Mouse (Mus musculus): ENCODE data around the gene Mief1. TPM values are rescaled to one million over a fixed set of nuclear protein-coding genes. Genes with fewer than 3 reads are reported as not detected.

Mief1 gene
- total and polyA plus RNA-seq, 2 experiments from 2014 or later: 20.3 to 51.1 TPM

DNA sequence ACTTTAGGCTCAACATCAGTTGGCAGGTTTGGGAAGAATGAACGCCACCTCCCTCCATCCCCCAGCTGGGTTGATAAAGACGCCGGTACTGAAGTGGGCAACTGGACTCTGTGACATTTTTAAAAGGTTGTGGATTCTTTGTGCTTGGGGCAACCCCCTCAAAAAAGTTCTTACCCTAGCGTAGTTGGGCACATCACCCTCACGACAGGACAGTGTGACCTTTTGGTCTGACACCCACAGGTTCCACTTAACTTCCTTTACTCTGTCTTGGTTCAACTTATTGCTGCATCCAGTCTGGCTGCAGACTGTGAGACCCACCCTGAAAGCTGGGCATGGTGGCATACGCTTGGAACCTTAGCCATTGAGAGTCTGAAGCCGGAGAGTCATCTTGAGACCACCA is 10.1 kb upstream of the Mief1 start:
- TF ChIP-seq CTCF (IDR thresholded peaks at IDR 0.05; ENCODE audit: low read depth): no peak
- Histone ChIP-seq H3K4me3 (ENCODE audit: low read length) (no peak overlapping the region), H3K36me3 (ENCODE audit: insufficient read depth, low read length) (no peaks in the 10 kb centered on the region), H3K27ac (no peak overlapping the region), H3K9me3 (ENCODE audit: low read length) (no peaks in the 10 kb centered on the region), H3K9ac (replicated peaks; ENCODE audit: low read length) (no peak overlapping the region), H3K4me2 (ENCODE audit: low read depth, low read length) (no peak overlapping the region), H3K4me1 (ENCODE audit: insufficient read depth, low read length) (no peaks in the 10 kb centered on the region), H3K27me3 (ENCODE audit: insufficient read depth, low read length) (no peaks in the 10 kb centered on the region)
- WGBS: 90% methylated on average over 7 of the region's 7 CpGs
- DNase-seq (ENCODE audit: low spot score) (no peak), ATAC-seq (no peak)

DNA sequence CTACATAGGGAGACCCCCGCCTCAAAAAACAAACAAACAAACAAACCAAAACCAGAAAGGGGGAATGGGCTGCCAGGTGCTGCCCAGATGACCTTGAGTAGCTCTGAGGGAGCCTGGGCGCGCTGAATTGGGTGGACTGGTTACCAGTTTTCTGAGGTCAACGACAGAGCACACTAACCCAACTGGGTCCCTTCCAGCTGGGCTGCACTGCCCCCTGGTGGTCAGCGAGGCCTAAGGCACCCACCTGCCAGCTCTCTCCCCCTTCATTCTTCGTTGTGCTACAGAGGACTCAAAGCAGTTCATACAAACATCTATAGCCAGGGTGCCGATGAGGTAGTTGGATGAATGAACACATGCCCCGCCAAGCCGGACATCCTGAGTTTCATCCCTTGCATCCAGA is 8.6 kb upstream of the Mief1 start:
- WGBS: 19% methylated on average over 9 of the region's 9 CpGs
- H3K9ac ChIP-seq (replicated peaks; ENCODE audit: low read length): no peak overlapping the region
- peak; percentile 92 for TF ChIP-seq CTCF (IDR thresholded peaks at IDR 0.05; ENCODE audit: low read depth)
- H3K36me3 ChIP-seq (ENCODE audit: insufficient read depth, low read length): no peaks in the 10 kb centered on the region
- no peaks in the 10 kb centered on the region for H3K27me3 ChIP-seq (ENCODE audit: insufficient read depth, low read length)
- DNase-seq (ENCODE audit: low spot score) (peak; percentile 75), ATAC-seq (peak; percentile 77; the same call in 1 of the 2 replicates)
- no peak overlapping the region for H3K4me3 ChIP-seq (ENCODE audit: low read length)
- no peaks in the 10 kb centered on the region for H3K4me1 ChIP-seq (ENCODE audit: insufficient read depth, low read length)
- no peaks in the 10 kb centered on the region for H3K9me3 ChIP-seq (ENCODE audit: low read length)
- no peak overlapping the region for H3K4me2 ChIP-seq (ENCODE audit: low read depth, low read length)
- H3K27ac ChIP-seq: no peak overlapping the region

DNA sequence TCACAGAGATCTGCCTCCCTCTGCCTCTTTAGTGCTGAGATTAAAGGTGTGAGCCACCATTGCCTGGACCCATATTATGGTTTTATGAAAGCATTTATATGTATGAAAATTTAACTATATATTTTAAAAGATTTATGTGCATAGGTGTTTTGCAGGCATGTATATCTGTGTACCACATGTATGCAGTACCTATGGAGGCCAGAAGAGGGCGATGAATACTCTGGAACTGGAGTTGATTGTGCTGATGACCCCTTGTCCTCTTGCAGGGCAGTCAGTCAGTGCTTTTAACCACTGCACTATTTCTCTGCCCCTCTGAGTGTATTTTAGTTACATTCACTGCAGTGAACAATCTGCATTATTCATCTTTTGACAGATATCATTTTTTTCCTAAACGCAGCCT is 8.0 kb upstream of the Mief1 start:
- no peaks in the 10 kb centered on the region for H3K27me3 ChIP-seq (ENCODE audit: insufficient read depth, low read length)
- H3K9me3 ChIP-seq (ENCODE audit: low read length): no peaks in the 10 kb centered on the region
- H3K9ac ChIP-seq (replicated peaks; ENCODE audit: low read length): no peak overlapping the region
- WGBS: 46% methylated on average over 2 of the region's 2 CpGs
- DNase-seq (ENCODE audit: low spot score) (peak; percentile 70), ATAC-seq (no peak)
- peak; percentile 81 for TF ChIP-seq CTCF (IDR thresholded peaks at IDR 0.05; ENCODE audit: low read depth)
- H3K4me1 ChIP-seq (ENCODE audit: insufficient read depth, low read length): no peaks in the 10 kb centered on the region
- H3K36me3 ChIP-seq (ENCODE audit: insufficient read depth, low read length): no peaks in the 10 kb centered on the region
- no peak overlapping the region for H3K27ac ChIP-seq
- no peak overlapping the region for H3K4me2 ChIP-seq (ENCODE audit: low read depth, low read length)
- no peak overlapping the region for H3K4me3 ChIP-seq (ENCODE audit: low read length)

DNA sequence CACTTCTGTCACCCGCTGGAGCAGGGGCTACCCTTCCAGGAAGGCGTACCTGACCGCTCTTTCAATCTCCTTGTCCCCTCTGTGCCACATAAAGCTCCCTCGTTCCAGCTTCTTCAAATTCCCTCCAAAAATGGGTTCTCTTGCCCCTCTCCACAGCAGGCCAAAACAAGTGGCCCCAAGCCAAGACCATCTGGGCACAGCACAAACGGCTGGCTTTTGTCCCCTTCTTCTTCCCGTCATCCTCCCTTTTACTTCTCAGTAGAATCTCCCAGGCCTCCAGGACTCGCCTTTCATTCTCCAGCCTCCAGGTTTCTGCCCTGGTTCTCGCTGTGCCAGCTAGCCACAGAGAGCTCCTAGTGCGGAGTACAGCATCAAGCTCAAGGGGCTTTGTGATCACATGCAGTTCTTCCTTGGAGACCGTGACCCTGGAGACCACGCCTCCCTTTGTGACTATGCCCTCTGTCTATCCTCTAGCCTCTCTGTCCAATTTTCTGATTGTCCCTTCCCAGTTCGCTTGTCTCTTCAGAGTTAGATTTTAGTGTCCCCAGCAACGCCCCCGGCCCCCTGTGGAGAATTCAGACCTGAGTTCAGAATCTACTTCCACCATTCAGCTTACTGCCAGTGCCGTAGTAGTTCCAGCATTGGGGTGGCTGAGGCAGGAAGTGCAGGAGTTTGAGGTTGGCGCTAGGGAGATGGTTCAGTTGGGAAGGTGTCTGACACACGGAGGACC is 5.6 kb upstream of the Mief1 start:
- ATAC-seq (no peak), DNase-seq (ENCODE audit: low spot score) (peak; percentile 52)
- Histone ChIP-seq H3K27me3 (ENCODE audit: insufficient read depth, low read length) (no peaks in the 10 kb centered on the region), H3K4me2 (ENCODE audit: low read depth, low read length) (no peak overlapping the region), H3K9ac (replicated peaks; ENCODE audit: low read length) (no peak overlapping the region), H3K27ac (0 out of 2 replicates have a peak overlapping the region, but pooled peaks have one; percentile 2), H3K4me1 (ENCODE audit: insufficient read depth, low read length) (no peaks in the 10 kb centered on the region), H3K4me3 (ENCODE audit: low read length) (no peak overlapping the region), H3K36me3 (ENCODE audit: insufficient read depth, low read length) (no peaks in the 10 kb centered on the region), H3K9me3 (ENCODE audit: low read length) (no peaks in the 10 kb centered on the region)
- WGBS: 47% methylated on average over 17 of the region's 17 CpGs
- TF ChIP-seq CTCF (IDR thresholded peaks at IDR 0.05; ENCODE audit: low read depth): no peak

DNA sequence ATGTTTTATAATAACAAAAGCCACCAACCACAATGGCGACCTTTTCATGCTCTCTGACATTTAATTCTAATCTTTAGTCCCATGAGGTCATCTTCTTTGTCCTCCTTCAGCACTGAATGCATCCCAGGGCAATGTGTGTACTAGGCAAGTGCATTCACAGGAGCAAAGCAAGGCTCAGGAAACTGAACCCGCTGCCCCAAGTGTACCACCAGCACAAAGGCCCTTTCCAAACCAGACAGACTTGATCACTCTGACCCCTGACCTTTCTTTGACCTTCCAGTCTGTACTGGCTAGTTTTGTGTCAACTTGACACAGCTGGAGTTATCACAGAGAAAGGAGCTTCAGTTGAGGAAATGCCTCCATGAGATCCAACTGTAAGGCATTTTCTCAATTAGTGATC is 1.5 kb upstream of the Mief1 start:
- no peak overlapping the region for H3K9ac ChIP-seq (replicated peaks; ENCODE audit: low read length)
- TF ChIP-seq CTCF (IDR thresholded peaks at IDR 0.05; ENCODE audit: low read depth): no peak
- H3K36me3 ChIP-seq (ENCODE audit: insufficient read depth, low read length): peaks cover 14% of the 10 kb centered on the region
- 0 out of 2 replicates have a peak, but pooled peaks cover 7% of the 10 kb centered on the region for H3K4me1 ChIP-seq (ENCODE audit: insufficient read depth, low read length)
- ATAC-seq: no peak
- H3K27me3 ChIP-seq (ENCODE audit: insufficient read depth, low read length): no peaks in the 10 kb centered on the region
- H3K4me3 ChIP-seq (ENCODE audit: low read length): no peak overlapping the region
- H3K4me2 ChIP-seq (ENCODE audit: low read depth, low read length): no peak overlapping the region
- no peaks in the 10 kb centered on the region for H3K9me3 ChIP-seq (ENCODE audit: low read length)
- 30% methylated on average over 2 of the region's 2 CpGs for WGBS
- no peak for DNase-seq (ENCODE audit: low spot score)
- no peak overlapping the region for H3K27ac ChIP-seq

DNA sequence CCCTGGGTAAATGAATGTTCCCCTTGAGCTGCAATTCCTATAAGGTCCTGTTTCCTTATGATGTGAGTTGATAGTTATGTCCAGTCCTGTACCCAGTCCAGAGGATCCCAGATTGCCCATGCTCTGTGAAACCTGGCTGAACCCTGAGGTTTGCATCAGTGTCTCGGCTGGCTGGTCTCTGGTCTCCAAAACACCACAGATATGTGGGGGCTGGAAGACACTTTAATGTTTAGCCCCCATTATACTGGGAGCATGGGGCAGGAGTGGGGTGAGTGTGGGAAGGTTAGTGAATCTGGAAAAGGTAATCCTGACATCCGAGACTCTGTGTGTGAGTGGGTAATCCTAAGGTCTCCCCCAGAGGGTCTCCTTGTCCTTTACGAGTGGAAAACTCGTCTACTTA is 765 bp upstream of the Mief1 start:
- Histone ChIP-seq H3K4me1 (ENCODE audit: insufficient read depth, low read length) (0 out of 2 replicates have a peak, but pooled peaks cover 7% of the 10 kb centered on the region), H3K4me3 (ENCODE audit: low read length) (no peak overlapping the region), H3K9me3 (ENCODE audit: low read length) (no peaks in the 10 kb centered on the region), H3K36me3 (ENCODE audit: insufficient read depth, low read length) (peaks cover 17% of the 10 kb centered on the region), H3K27me3 (ENCODE audit: insufficient read depth, low read length) (no peaks in the 10 kb centered on the region), H3K9ac (replicated peaks; ENCODE audit: low read length) (0 out of 2 replicates have a peak overlapping the region, but pooled peaks have one; percentile 89), H3K4me2 (ENCODE audit: low read depth, low read length) (peak overlapping the region; percentile 95), H3K27ac (peak overlapping the region; percentile 92; the same call in 1 of the 2 replicates)
- ATAC-seq (no peak), DNase-seq (ENCODE audit: low spot score) (no peak)
- TF ChIP-seq CTCF (IDR thresholded peaks at IDR 0.05; ENCODE audit: low read depth): no peak
- WGBS: 51% methylated on average over 4 of the region's 4 CpGs

DNA sequence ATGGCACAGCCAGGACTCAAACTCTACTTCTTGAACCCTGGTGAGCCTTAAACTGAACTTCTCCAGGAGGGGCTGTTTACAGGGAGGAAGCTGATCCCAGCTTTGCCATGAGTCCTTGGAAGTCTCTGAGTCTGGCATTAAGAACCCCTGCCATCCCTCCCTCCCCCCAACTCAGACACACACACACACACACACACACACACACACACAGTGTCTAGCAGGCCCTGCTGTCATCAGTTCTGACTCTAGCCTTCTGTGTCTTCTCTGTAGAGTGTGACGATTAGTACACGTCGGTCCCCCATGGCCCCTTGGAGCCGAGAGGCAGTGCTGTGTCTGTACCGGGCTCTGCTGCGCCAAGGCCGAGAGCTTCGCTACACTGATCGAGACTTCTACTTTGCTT is 1.7 kb downstream of the Mief1 start, which contains the start of gene AC140267.1:
TSS of gene AC140267.1 (plus strand) at position 301 of the 400 bp plus-strand sequence.
- Histone ChIP-seq H3K4me2 (ENCODE audit: low read depth, low read length) (peak within 1 kb of the TSS; percentile 95), H3K36me3 (ENCODE audit: insufficient read depth, low read length) (peaks cover 29% of the 10 kb centered on the region), H3K4me1 (ENCODE audit: insufficient read depth, low read length) (0 out of 2 replicates have a peak, but pooled peaks cover 7% of the 10 kb centered on the region), H3K27ac (no peak within 1 kb of the TSS), H3K9me3 (ENCODE audit: low read length) (no peaks in the 10 kb centered on the region), H3K27me3 (ENCODE audit: insufficient read depth, low read length) (no peaks in the 10 kb centered on the region), H3K4me3 (ENCODE audit: low read length) (peak within 1 kb of the TSS; percentile 90), H3K9ac (replicated peaks; ENCODE audit: low read length) (peak within 1 kb of the TSS; percentile 89; the same call in 1 of the 2 replicates)
- DNase-seq (ENCODE audit: low spot score): no peak
- TF ChIP-seq CTCF (IDR thresholded peaks at IDR 0.05; ENCODE audit: low read depth): no peak
- ATAC-seq: no peak
- WGBS: 95% methylated on average over 9 of the region's 9 CpGs

Data from hindbrain, postnatal 0 days (tissue).